Mouse (Mus musculus): ENCODE measurements around the gene Nr3c2.

DNA sequence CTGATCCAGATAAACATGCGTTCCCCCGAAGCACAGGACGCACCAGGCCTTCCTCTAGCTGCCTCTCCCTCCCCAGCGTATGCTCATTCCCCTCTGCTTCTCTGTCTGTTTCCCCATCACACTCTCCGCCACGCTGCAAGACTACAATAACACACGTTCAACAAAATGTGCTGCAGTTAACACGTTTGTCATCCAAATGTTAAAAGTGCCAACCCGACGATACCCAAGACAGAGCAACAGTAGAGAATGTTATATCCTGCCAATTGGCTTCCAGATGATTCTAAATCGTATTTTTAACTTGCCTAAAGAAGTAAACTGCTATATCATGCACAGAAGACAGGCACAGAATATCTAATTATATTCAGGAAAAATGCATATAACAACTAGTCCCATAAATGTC lies 395.4 kb downstream of the Nr3c2 start:
- TF ChIP-seq ZNF384 (IDR thresholded peaks at IDR 0.05; ENCODE audit: low read depth, low read length): no peak
- no peak for TF ChIP-seq HCFC1 (IDR thresholded peaks at IDR 0.05; ENCODE audit: borderline replicate concordance, insufficient read depth, low read length)
- TF ChIP-seq CHD2 (IDR thresholded peaks at IDR 0.05; ENCODE audit: low read depth, low read length): no peak
- TF ChIP-seq ZC3H11A (IDR thresholded peaks at IDR 0.05; ENCODE audit: borderline replicate concordance, low read depth, low read length): no peak
